Mouse (Mus musculus): ENCODE measurements around the gene Pm20d1. TPM values are rescaled to one million over a fixed set of nuclear protein-coding genes. Genes with fewer than 3 reads are reported as not detected.

Pm20d1 gene
- 0.15 and 0.46 TPM in 2 replicates for polyA plus RNA-seq (2015; fragmentation: Nextera tagmentation; extraction: Ambion mirVana)

GRCm38 (mm10) chr1:131797202-131797909 is at the start of gene Pm20d1:
Gene Pm20d1 (plus strand): TSS chr1:131797381.
- Histone ChIP-seq H3K9me3 (replicated peaks; ENCODE audit: control insufficient read depth, low read length, poor library complexity, severe bottlenecking) (no peaks in the 10 kb centered on the region), H3K27ac (ENCODE audit: low read length) (no peak within 1 kb of the TSS), H3K4me2 (ENCODE audit: low read length) (peak within 1 kb of the TSS; percentile 56), H3K4me3 (ENCODE audit: low read depth, low read length) (peak within 1 kb of the TSS; percentile 29), H3K27me3 (ENCODE audit: control insufficient read depth, insufficient read depth, low read depth, low read length) (no peaks in the 10 kb centered on the region; the same call in 1 of the 2 replicates), H3K4me1 (ENCODE audit: control insufficient read depth, insufficient read depth, low read length) (0 out of 2 replicates have a peak, but pooled peaks cover 3% of the 10 kb centered on the region), H3K36me3 (ENCODE audit: control insufficient read depth, insufficient read depth, low read length) (no peaks in the 10 kb centered on the region), H3K9ac (ENCODE audit: low read depth, low read length) (no peak within 1 kb of the TSS)
- ATAC-seq: no peak
- 9% methylated on average over 26 of the region's 26 CpGs for WGBS

GRCm38 (mm10) chr1:131747761-131748160 is 49.4 kb upstream of the Pm20d1 start:
- Histone ChIP-seq H3K9me3 (replicated peaks; ENCODE audit: control insufficient read depth, low read length, poor library complexity, severe bottlenecking) (no peaks in the 10 kb centered on the region), H3K4me1 (ENCODE audit: control insufficient read depth, insufficient read depth, low read length) (no peaks in the 10 kb centered on the region), H3K36me3 (ENCODE audit: control insufficient read depth, insufficient read depth, low read length) (no peaks in the 10 kb centered on the region), H3K4me3 (ENCODE audit: low read depth, low read length) (no peak overlapping the region), H3K4me2 (ENCODE audit: low read length) (no peak overlapping the region), H3K27ac (ENCODE audit: low read length) (no peak overlapping the region), H3K27me3 (ENCODE audit: control insufficient read depth, insufficient read depth, low read depth, low read length) (no peaks in the 10 kb centered on the region), H3K9ac (ENCODE audit: low read depth, low read length) (no peak overlapping the region)
- no peak for ATAC-seq
- WGBS: 48% methylated on average over 2 of the region's 2 CpGs

GRCm38 (mm10) chr1:131748636-131749035 is 48.5 kb upstream of the Pm20d1 start:
- no peaks in the 10 kb centered on the region for H3K27me3 ChIP-seq (ENCODE audit: control insufficient read depth, insufficient read depth, low read depth, low read length)
- 85% methylated on average over 2 of the region's 2 CpGs for WGBS
- ATAC-seq: no peak
- H3K4me1 ChIP-seq (ENCODE audit: control insufficient read depth, insufficient read depth, low read length): no peaks in the 10 kb centered on the region
- H3K27ac ChIP-seq (ENCODE audit: low read length): no peak overlapping the region
- H3K9me3 ChIP-seq (replicated peaks; ENCODE audit: control insufficient read depth, low read length, poor library complexity, severe bottlenecking): no peaks in the 10 kb centered on the region
- no peak overlapping the region for H3K4me2 ChIP-seq (ENCODE audit: low read length)
- H3K9ac ChIP-seq (ENCODE audit: low read depth, low read length): no peak overlapping the region
- H3K36me3 ChIP-seq (ENCODE audit: control insufficient read depth, insufficient read depth, low read length): no peaks in the 10 kb centered on the region
- no peak overlapping the region for H3K4me3 ChIP-seq (ENCODE audit: low read depth, low read length)

GRCm38 (mm10) chr1:131749706-131750545 is 47.3 kb upstream of the Pm20d1 start:
- no peak overlapping the region for H3K4me2 ChIP-seq (ENCODE audit: low read length)
- H3K4me3 ChIP-seq (ENCODE audit: low read depth, low read length): no peak overlapping the region
- no peak overlapping the region for H3K27ac ChIP-seq (ENCODE audit: low read length)
- 82% methylated on average over 15 of the region's 15 CpGs for WGBS
- no peaks in the 10 kb centered on the region for H3K4me1 ChIP-seq (ENCODE audit: control insufficient read depth, insufficient read depth, low read length)
- no peaks in the 10 kb centered on the region for H3K9me3 ChIP-seq (replicated peaks; ENCODE audit: control insufficient read depth, low read length, poor library complexity, severe bottlenecking)
- ATAC-seq: no peak
- H3K27me3 ChIP-seq (ENCODE audit: control insufficient read depth, insufficient read depth, low read depth, low read length): no peaks in the 10 kb centered on the region
- H3K36me3 ChIP-seq (ENCODE audit: control insufficient read depth, insufficient read depth, low read length): no peaks in the 10 kb centered on the region
- H3K9ac ChIP-seq (ENCODE audit: low read depth, low read length): no peak overlapping the region

GRCm38 (mm10) chr1:131751181-131751890 is 45.8 kb upstream of the Pm20d1 start:
- H3K27me3 ChIP-seq (ENCODE audit: control insufficient read depth, insufficient read depth, low read depth, low read length): no peaks in the 10 kb centered on the region
- no peak overlapping the region for H3K4me3 ChIP-seq (ENCODE audit: low read depth, low read length)
- no peak overlapping the region for H3K4me2 ChIP-seq (ENCODE audit: low read length)
- H3K9me3 ChIP-seq (replicated peaks; ENCODE audit: control insufficient read depth, low read length, poor library complexity, severe bottlenecking): no peaks in the 10 kb centered on the region
- H3K36me3 ChIP-seq (ENCODE audit: control insufficient read depth, insufficient read depth, low read length): no peaks in the 10 kb centered on the region
- H3K4me1 ChIP-seq (ENCODE audit: control insufficient read depth, insufficient read depth, low read length): no peaks in the 10 kb centered on the region
- no peak overlapping the region for H3K9ac ChIP-seq (ENCODE audit: low read depth, low read length)
- no peak overlapping the region for H3K27ac ChIP-seq (ENCODE audit: low read length)
- ATAC-seq: no peak
- WGBS: 78% methylated on average over 3 of the region's 3 CpGs

- H3K4me1 ChIP-seq (ENCODE audit: control insufficient read depth, insufficient read depth, low read length): no peaks in the 10 kb centered on the region
- no peaks in the 10 kb centered on the region for H3K27me3 ChIP-seq (ENCODE audit: control insufficient read depth, insufficient read depth, low read depth, low read length)
- H3K4me2 ChIP-seq (ENCODE audit: low read length): no peak overlapping the region
- H3K36me3 ChIP-seq (ENCODE audit: control insufficient read depth, insufficient read depth, low read length): no peaks in the 10 kb centered on the region
- H3K9ac ChIP-seq (ENCODE audit: low read depth, low read length): no peak overlapping the region
- ATAC-seq: no peak
- no peak overlapping the region for H3K27ac ChIP-seq (ENCODE audit: low read length)
- H3K9me3 ChIP-seq (replicated peaks; ENCODE audit: control insufficient read depth, low read length, poor library complexity, severe bottlenecking): no peaks in the 10 kb centered on the region
- H3K4me3 ChIP-seq (ENCODE audit: low read depth, low read length): no peak overlapping the region
- 56% methylated on average over 10 of the region's 10 CpGs for WGBS
These were observed 45.3 kb upstream of the Pm20d1 start for GRCm38 (mm10) chr1:131751891-131752311.

- 82% methylated on average over 3 of the region's 3 CpGs for WGBS
- Histone ChIP-seq H3K4me3 (ENCODE audit: low read depth, low read length) (no peak overlapping the region), H3K27ac (ENCODE audit: low read length) (no peak overlapping the region), H3K9me3 (replicated peaks; ENCODE audit: control insufficient read depth, low read length, poor library complexity, severe bottlenecking) (no peaks in the 10 kb centered on the region), H3K4me1 (ENCODE audit: control insufficient read depth, insufficient read depth, low read length) (no peaks in the 10 kb centered on the region), H3K27me3 (ENCODE audit: control insufficient read depth, insufficient read depth, low read depth, low read length) (no peaks in the 10 kb centered on the region), H3K36me3 (ENCODE audit: control insufficient read depth, insufficient read depth, low read length) (no peaks in the 10 kb centered on the region), H3K4me2 (ENCODE audit: low read length) (no peak overlapping the region), H3K9ac (ENCODE audit: low read depth, low read length) (no peak overlapping the region)
- ATAC-seq: no peak
These were observed 42.9 kb upstream of the Pm20d1 start for GRCm38 (mm10) chr1:131754212-131754829.

GRCm38 (mm10) chr1:131754916-131755315 is 42.3 kb upstream of the Pm20d1 start:
- no peaks in the 10 kb centered on the region for H3K9me3 ChIP-seq (replicated peaks; ENCODE audit: control insufficient read depth, low read length, poor library complexity, severe bottlenecking)
- 92% methylated on average over 4 of the region's 4 CpGs for WGBS
- no peak for ATAC-seq
- no peaks in the 10 kb centered on the region for H3K27me3 ChIP-seq (ENCODE audit: control insufficient read depth, insufficient read depth, low read depth, low read length)
- no peak overlapping the region for H3K4me3 ChIP-seq (ENCODE audit: low read depth, low read length)
- no peak overlapping the region for H3K4me2 ChIP-seq (ENCODE audit: low read length)
- no peaks in the 10 kb centered on the region for H3K4me1 ChIP-seq (ENCODE audit: control insufficient read depth, insufficient read depth, low read length)
- H3K36me3 ChIP-seq (ENCODE audit: control insufficient read depth, insufficient read depth, low read length): no peaks in the 10 kb centered on the region
- H3K9ac ChIP-seq (ENCODE audit: low read depth, low read length): no peak overlapping the region
- H3K27ac ChIP-seq (ENCODE audit: low read length): no peak overlapping the region
